Mouse (Mus musculus) megakaryocyte-erythroid progenitor cell, adult 5-6 weeks (primary cell): ENCODE measurements at regions not wholly inside any gene's neighbourhood (a gene's known extent, or its start where the extent isn't known, plus 50 kb on each side); places are given as distances from the start of the nearest gene placed in this dataset.
"Not testable (repeated sequence)": the region's sequence is repeated elsewhere in the genome, so short reads cannot be mapped to it uniquely, and the experiment has no call there.

Source experiments
- ATAC-seq: replicated peaks from 2 replicates; pipeline ENCODE4 v1.8.0; 2016; ENCODE audit warnings: mild to moderate bottlenecking, inconsistent platforms; ENCODE audit not compliant: severe bottlenecking, poor library complexity, low FRiP score, low TSS enrichment

- ATAC-seq: no peak
Measured at GRCm38 (mm10) chr4:131145507-131145906, 201.3 kb downstream of the Matn1 start.

DNA sequence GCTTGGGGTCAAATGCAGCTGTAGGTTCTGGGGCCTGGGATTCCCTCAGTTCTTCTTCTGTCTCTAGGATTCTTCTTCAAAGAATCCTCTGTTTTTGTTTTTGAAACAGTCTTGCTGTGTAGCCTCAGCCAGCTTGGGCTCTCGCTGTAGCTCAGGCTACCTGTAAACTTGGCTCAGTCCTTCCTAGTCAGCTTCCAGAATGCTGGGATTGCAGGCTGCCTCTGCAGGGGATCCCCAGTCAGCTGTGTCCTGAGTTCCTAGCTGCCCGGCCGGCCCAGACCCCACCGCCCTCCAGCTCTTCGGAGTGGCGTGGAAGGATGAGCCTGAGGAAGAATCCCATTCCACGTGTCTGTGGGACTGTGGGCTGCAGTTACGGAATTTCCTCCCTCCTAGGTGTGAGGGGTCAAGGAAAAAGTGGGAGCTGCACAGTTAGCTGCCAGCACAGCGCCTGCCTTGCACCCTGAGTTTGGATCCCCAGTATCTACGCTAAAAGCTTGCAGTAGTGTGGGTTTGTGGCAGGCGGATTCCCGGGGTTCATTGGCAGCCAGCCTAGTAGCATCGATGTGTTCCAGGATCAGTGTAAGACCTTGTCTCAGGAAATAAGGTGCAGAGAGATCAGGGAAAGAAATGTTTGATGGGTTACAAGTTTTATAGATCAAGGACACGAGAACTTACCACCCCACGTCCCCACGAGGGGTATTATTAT lies 204.0 kb downstream of the Matn1 start:
- ATAC-seq: no peak

GRCm38 (mm10) chr4:131149466-131149865 lies 205.3 kb downstream of the Matn1 start:
- ATAC-seq: no peak

DNA sequence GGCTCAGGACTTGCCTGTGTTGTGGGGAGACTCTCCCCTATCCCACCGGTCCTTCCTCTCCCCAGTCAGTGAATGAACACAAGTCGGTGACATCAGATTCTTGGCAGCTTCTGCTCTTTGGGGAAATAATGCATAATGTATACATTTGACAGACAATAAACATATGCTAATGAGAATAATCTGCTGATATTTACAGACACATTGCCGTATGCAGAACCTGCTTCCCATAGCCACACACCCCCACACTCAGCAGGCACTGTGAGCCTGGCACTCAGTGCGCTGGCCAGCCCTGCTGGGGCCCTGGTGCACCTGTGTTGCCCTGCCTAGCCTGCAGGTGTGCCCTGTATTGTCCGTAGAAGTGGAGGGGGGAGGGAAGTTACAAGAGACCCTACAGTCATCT lies 215.5 kb downstream of the Matn1 start:
- no peak for ATAC-seq

DNA sequence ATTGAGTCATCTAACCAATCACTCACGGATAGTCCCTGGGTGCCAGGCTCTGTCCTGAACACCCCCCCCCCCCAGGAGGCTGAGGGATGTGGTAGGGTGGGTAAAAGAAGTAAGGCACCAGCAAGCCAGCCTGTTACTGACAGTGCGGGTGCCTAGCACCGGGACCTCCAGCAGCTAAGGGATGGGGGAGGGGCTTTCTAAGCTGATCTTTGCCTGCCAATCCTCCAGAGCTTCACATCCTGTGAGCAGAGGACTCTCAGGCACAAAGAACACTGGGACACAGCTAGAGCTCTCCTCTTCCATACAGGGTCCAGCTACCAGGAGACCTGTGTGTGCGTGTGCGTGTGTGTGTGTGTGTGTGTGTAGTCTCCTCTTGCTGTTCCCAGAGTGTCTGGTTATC lies 215.9 kb downstream of the Matn1 start:
- ATAC-seq: no peak

GRCm38 (mm10) chr4:131161501-131161900 lies 217.3 kb downstream of the Matn1 start:
- no peak for ATAC-seq

GRCm38 (mm10) chr4:131163782-131164315 lies 219.7 kb downstream of the Matn1 start:
- ATAC-seq: no peak

DNA sequence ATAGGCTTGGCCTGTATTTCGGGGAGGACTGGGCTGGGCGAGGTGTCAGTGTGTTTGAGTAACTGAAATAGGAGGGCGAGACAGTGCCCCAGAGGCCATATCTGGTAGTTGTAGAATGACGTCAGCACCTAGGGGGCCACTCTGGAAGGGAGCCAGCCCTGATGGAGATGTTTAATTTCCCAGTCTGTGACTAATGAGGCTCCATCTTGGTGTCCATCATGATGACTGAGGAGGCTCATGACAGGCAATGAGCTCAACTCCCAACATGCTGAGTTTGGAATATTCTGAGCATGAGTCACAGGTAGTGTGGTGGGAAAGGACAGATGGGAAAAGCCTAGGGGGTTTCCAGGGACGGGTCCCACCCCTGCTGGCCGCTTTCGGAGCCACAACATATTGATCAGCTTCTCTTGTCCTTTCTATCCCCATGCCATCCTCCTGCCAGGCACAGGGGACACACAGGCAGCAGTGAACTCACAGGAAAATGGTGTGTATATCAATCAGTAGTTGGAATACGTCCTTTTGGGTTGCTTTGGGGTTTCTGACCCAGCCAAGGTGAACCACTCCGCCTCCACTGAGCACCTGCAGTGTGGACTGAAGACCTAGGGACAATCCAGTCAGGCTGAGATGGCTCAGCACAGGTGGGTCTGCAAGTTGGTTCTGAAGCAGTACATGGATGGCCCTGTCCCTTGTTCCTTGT lies 222.5 kb downstream of the Matn1 start:
- no peak for ATAC-seq

DNA sequence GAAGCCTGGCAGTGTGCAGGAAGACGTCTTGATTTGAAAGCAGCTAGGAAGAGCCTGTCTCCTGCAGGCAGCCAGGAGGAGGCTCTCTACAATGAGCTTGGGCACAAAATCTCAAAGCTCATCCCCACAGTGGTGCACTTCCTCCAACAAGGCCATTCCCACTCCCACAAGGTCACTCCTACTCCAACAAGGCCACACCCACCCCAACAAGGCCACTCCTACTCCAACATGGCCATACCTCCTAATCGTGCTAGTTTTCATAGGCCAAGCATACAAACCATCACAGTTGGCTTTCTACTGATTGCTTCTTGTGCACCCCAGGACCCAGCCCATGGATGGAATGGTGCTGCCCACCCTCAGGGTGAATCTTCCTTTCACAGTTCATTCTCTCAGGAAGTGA lies 223.7 kb downstream of the Matn1 start:
- no peak for ATAC-seq

GRCm38 (mm10) chr4:131173783-131174460 lies 229.7 kb downstream of the Matn1 start:
- no peak for ATAC-seq

DNA sequence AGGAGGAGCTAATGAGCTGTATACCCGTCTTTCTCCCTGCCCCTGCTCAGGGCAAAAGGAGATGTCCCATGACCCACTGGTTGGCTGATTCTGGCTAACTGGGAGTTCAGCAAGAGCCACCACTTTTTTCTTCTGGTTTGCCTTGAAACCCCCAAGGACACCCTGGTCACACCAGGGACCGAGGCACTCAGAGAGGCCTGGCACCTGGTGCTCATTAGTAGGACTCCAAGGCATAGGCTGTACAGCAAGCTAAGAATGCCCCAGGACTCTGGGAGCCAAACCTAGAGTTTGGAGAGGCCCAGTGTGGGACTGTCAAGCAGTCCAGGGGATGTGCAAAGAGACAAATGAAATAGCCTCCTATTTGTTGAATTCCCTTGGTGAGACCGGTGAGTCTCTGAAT lies 232.5 kb downstream of the Matn1 start:
- no peak for ATAC-seq

DNA sequence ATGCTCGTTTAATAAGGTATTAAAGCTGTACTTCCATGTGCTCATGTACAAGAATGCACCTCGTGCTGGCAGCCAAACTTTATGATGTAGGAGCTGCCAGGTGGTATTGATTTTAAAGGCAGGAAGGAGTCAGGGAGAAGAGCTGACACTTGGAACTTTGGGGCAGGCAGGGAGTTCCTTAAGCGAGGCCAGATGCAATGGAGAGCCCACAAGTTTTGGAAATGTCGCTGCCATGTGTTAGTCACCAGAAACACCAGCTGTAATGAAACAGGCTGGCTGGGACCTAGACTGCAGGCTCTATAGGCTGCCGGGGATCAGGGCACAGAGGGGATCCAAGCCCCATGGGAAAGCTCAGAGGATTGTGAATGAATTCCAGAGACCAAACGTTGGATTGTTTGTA lies 233.7 kb downstream of the Matn1 start:
- no peak for ATAC-seq

- ATAC-seq: not testable (repeated sequence)
Measured at GRCm38 (mm10) chr4:131178642-131179041, 234.5 kb downstream of the Matn1 start.

DNA sequence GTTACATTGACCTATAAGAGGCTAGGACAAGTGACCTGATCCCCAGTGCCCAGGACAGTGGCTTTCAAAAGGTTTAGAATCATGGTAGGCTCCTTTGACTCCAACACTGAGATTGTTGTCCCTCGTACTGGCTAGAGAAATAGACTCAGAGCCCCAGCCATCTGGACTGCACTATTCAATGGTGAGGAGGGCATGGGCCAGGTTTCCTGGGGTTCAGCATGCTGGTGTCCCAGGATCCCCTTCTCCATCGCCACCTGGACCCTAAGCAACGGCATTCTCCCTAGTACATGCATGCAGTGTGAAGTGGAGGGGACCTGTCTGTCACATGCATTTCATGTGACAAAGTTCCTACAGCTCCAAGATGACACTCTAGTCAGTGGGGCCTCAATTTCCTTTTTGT lies 243.9 kb downstream of the Matn1 start:
- no peak for ATAC-seq

GRCm38 (mm10) chr4:131191106-131191880 lies 247.1 kb downstream of the Matn1 start:
- no peak for ATAC-seq

DNA sequence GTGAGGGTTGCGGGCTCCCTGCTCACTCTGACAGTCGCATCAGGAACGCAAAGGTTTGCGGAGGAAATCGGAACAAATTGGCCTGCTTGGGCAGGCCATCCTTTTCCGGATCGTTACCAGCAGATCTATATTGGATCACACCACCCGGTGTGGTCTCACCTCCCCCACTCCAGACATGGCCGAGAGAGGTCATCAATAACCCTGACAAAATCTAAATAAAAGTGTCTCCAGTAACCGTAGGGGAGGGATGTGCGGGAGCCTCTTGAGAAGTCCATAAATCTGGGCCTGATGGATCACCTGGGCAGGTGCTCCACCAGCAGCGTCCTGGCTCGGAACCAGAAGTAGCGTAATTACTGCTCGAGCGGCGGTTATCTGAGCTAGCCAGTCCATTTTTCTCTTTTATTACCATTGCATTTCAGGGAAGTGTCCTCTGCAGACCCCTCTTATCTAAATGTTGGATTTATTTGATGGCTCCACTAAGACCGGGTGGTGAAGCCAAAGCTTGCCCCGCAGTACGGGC lies 249.8 kb downstream of the Matn1 start:
- ATAC-seq: no peak

- no peak for ATAC-seq
Measured at GRCm38 (mm10) chr4:131196147-131196546, 252.0 kb downstream of the Matn1 start.

DNA sequence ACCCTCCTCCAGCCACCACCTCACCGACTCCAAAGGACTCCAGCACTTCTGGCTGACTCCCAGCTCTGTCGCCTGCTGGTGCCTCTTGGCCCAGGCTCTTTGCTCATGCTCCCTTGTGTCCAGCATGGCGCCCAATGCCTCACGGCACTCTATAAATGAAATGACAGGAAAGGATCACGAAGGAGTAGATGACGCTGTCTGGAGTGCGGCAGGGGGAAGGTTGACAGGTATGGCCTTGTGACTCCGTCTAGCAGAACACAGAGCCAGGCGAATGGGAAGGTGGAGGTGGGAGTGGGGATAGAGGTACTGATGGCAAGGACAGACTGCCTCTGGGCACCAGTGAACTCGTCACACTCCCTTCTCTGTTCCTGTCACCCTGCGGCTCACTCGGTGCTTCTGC lies 259.5 kb downstream of the Matn1 start:
- no peak for ATAC-seq

- ATAC-seq: no peak
Measured at GRCm38 (mm10) chr4:131204722-131205121, 260.5 kb downstream of the Matn1 start.

DNA sequence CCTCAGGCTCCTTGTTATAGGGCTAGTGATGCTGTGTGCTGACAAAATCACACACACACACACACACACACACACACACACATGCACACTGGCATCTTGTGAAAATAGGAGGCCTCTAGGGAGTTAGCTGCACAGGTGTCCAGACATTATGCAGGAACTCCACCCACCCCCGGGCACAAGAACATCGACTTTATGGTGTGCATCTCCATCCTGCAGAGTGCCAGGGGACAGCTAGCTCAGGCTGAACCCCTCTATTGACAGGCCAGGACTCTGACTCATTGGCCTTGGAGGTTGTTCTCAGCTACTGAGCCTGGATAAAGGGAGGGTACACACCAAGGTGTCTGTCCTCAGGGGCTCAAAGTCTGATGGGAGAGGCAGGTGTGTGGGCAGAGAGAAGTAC lies 260.9 kb downstream of the Matn1 start:
- no peak for ATAC-seq
